Mouse (Mus musculus): ENCODE data around the gene Chst7. TPM values are rescaled to one million over a fixed set of nuclear protein-coding genes. Genes with fewer than 3 reads are reported as not detected.

The Chst7 gene
- polyA plus RNA-seq, 1 experiment from 2014 or later = 2.8 TPM

GRCm38 (mm10) chrX:20125481-20125880, 66.1 kb downstream of the Chst7 start:
- Histone ChIP-seq H3K4me2 (no peak overlapping the region), H3K4me3 (ENCODE audit: low read depth, low read length) (no peak overlapping the region), H3K9me3 (ENCODE audit: control insufficient read depth, low read length) (no peaks in the 10 kb centered on the region), H3K4me1 (ENCODE audit: control insufficient read depth, insufficient read depth, low read length) (no peaks in the 10 kb centered on the region), H3K9ac (ENCODE audit: low read length) (no peak overlapping the region), H3K36me3 (ENCODE audit: control insufficient read depth, insufficient read depth, low read length) (no peaks in the 10 kb centered on the region), H3K27me3 (ENCODE audit: control insufficient read depth, insufficient read depth, low read length) (no peaks in the 10 kb centered on the region), H3K27ac (ENCODE audit: low read depth, low read length) (no peak overlapping the region)
- DNase-seq (ENCODE audit: low spot score, missing footprints) = no peak
- WGBS = 68% methylated on average over 2 of the region's 2 CpGs
- ATAC-seq (ENCODE audit: low FRiP score) = no peak

DNA sequence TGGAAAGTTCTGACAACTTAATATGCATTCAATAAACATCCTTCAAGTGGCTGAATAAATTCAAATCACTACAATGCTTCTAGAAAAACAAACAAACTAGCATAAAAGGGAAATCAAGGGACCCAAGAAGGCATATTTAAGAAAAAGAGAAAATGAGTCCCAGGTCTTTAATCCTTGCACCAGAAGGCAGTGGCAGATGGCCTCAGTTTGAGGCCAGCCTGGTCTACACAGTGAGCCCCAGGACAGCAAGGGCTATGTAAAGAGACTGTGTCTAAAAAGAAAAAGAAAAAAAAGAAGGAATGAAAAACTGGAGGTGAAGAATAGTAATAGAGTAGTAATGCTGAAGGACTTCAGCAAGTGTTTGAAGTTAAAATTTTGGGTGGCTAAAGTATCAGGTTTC, 69.6 kb downstream of the Chst7 start:
- ATAC-seq (ENCODE audit: low FRiP score) (no peak), DNase-seq (ENCODE audit: low spot score, missing footprints) (no peak)
- no peak overlapping the region for H3K4me2 ChIP-seq
- no peak overlapping the region for H3K4me3 ChIP-seq (ENCODE audit: low read depth, low read length)
- no peak overlapping the region for H3K27ac ChIP-seq (ENCODE audit: low read depth, low read length)
- H3K9ac ChIP-seq (ENCODE audit: low read length) = no peak overlapping the region
- no peaks in the 10 kb centered on the region for H3K36me3 ChIP-seq (ENCODE audit: control insufficient read depth, insufficient read depth, low read length)
- no peaks in the 10 kb centered on the region for H3K27me3 ChIP-seq (ENCODE audit: control insufficient read depth, insufficient read depth, low read length)
- H3K9me3 ChIP-seq (ENCODE audit: control insufficient read depth, low read length) = no peaks in the 10 kb centered on the region
- no peaks in the 10 kb centered on the region for H3K4me1 ChIP-seq (ENCODE audit: control insufficient read depth, insufficient read depth, low read length)

DNA sequence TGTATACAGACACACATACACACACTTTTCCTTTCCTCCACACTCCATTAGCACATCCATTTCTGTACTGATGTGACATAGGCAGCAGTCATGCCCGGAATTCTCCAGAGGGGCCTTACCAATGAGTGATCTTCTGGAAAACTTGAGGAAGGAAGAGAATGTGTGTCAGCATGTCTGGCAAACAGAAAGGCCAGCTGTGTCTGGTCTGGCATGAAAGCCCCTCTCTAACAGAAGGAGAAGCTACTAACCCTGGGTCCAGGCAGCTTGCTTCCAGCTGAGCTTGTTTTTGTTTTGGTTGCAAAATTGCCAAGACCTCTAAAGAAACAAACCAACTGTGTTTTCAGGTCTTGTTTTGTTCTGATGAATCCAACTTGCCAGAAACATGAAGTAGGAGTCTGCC, 70.1 kb downstream of the Chst7 start:
- H3K27ac ChIP-seq (ENCODE audit: low read depth, low read length) = no peak overlapping the region
- no peak overlapping the region for H3K4me2 ChIP-seq
- no peak for DNase-seq (ENCODE audit: low spot score, missing footprints)
- H3K36me3 ChIP-seq (ENCODE audit: control insufficient read depth, insufficient read depth, low read length) = no peaks in the 10 kb centered on the region
- H3K27me3 ChIP-seq (ENCODE audit: control insufficient read depth, insufficient read depth, low read length) = no peaks in the 10 kb centered on the region
- 79% methylated on average over 1 of the region's 1 CpGs for WGBS
- no peaks in the 10 kb centered on the region for H3K9me3 ChIP-seq (ENCODE audit: control insufficient read depth, low read length)
- no peak for ATAC-seq (ENCODE audit: low FRiP score)
- no peak overlapping the region for H3K9ac ChIP-seq (ENCODE audit: low read length)
- no peak overlapping the region for H3K4me3 ChIP-seq (ENCODE audit: low read depth, low read length)
- H3K4me1 ChIP-seq (ENCODE audit: control insufficient read depth, insufficient read depth, low read length) = no peaks in the 10 kb centered on the region

Other genes starting within 250 kb of the Chst7 start
- 1.1 and 2.0 TPM in 2 replicates for gene Slc9a7, start 232.2 kb downstream of the Chst7 start, polyA plus RNA-seq (2014; fragmentation: Nextera tagmentation; extraction: Ambion mirVana)

Data from midbrain, embryonic 11.5 days (tissue).